Mouse (Mus musculus): Measurements from ENCODE around the gene Grb7. TPM values are rescaled to one million over a fixed set of nuclear protein-coding genes. Genes with fewer than 3 reads are reported as not detected.

The Grb7 gene
- polyA plus RNA-seq, 1 experiment from 2014 or later = 37.2 TPM

DNA sequence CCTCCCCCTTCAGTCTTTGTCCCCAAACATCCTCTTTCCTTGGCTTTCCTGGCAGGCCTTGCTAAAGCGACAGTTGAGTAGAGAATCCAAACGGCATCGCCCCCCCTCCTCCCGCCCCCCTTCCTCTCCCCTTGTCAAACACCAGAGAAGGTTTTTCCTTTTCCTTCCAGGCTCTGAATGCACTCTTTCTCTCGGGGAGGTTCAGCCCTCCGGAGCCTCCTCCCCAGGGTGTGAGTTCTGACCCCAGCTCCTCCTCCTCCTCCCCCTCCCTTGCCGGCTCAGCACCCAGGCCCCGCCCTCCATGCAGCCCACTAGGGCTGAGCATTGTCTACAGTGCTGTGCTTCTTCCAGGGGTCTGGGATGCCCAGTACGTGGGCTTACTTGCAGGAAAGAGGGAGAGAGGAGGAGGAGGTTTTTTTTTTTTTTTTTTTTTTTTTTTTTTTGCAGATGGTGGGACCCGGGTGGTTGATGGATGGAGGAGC, 36.8 kb upstream of the Grb7 start:
- TF ChIP-seq CTCF (IDR thresholded peaks at IDR 0.05; ENCODE audit: low read depth) (no peak), EP300 (IDR thresholded peaks at IDR 0.05; ENCODE audit: low read depth) (no peak)
- H3K9me3 ChIP-seq (ENCODE audit: low read length) = no peaks in the 10 kb centered on the region
- H3K4me1 ChIP-seq (ENCODE audit: insufficient read depth) = no peaks in the 10 kb centered on the region; the same call in none of the 2 replicates
- no peak overlapping the region for H3K27ac ChIP-seq (ENCODE audit: low read depth)
- H3K27me3 ChIP-seq (ENCODE audit: insufficient read depth, low read length) = peaks cover 35% of the 10 kb centered on the region
- no peak overlapping the region for H3K4me2 ChIP-seq (ENCODE audit: low read depth, low read length)
- no peak for DNase-seq
- no peaks in the 10 kb centered on the region for H3K36me3 ChIP-seq (replicated peaks; ENCODE audit: insufficient read depth, low read length)
- no peak overlapping the region; the same call in 1 of the 2 replicates for H3K9ac ChIP-seq (replicated peaks)
- ATAC-seq = no peak
- H3K4me3 ChIP-seq (ENCODE audit: low read depth, low read length) = no peak overlapping the region
- 7% methylated on average over 10 of the region's 10 CpGs for WGBS (ENCODE audit: insufficient replicate concordance)

- TF ChIP-seq CTCF (IDR thresholded peaks at IDR 0.05; ENCODE audit: low read depth) (no peak), EP300 (IDR thresholded peaks at IDR 0.05; ENCODE audit: low read depth) (no peak)
- H3K27me3 ChIP-seq (ENCODE audit: insufficient read depth, low read length) = peaks cover 39% of the 10 kb centered on the region
- DNase-seq (peak; percentile 72), ATAC-seq (peak; percentile 81)
- H3K4me1 ChIP-seq (ENCODE audit: insufficient read depth) = no peaks in the 10 kb centered on the region; the same call in none of the 2 replicates
- 1% methylated on average over 32 of the region's 49 CpGs for WGBS (ENCODE audit: insufficient replicate concordance)
- H3K4me2 ChIP-seq (ENCODE audit: low read depth, low read length) = peak within 1 kb of the TSS; percentile 75
- peak within 1 kb of the TSS; percentile 39; the same call in 1 of the 2 replicates for H3K27ac ChIP-seq (ENCODE audit: low read depth)
- H3K9ac ChIP-seq (replicated peaks) = peak within 1 kb of the TSS; percentile 65
- H3K9me3 ChIP-seq (ENCODE audit: low read length) = no peaks in the 10 kb centered on the region
- no peaks in the 10 kb centered on the region for H3K36me3 ChIP-seq (replicated peaks; ENCODE audit: insufficient read depth, low read length)
- H3K4me3 ChIP-seq (ENCODE audit: low read depth, low read length) = peak within 1 kb of the TSS; percentile 58
These were observed 33.9 kb upstream of the Grb7 start, which contains the start of gene Erbb2 for GRCm38 (mm10) chr11:98412273-98412796. Erbb2 (plus strand) TSS chr11:98412470.

GRCm38 (mm10) chr11:98412797-98413301, 33.3 kb upstream of the Grb7 start:
- Histone ChIP-seq H3K9ac (replicated peaks) (peak overlapping the region; percentile 65), H3K4me1 (ENCODE audit: insufficient read depth) (no peaks in the 10 kb centered on the region; the same call in none of the 2 replicates), H3K4me2 (ENCODE audit: low read depth, low read length) (peak overlapping the region; percentile 75), H3K27me3 (ENCODE audit: insufficient read depth, low read length) (peaks cover 39% of the 10 kb centered on the region), H3K27ac (ENCODE audit: low read depth) (peak overlapping the region; percentile 39; the same call in 1 of the 2 replicates), H3K36me3 (replicated peaks; ENCODE audit: insufficient read depth, low read length) (no peaks in the 10 kb centered on the region), H3K4me3 (ENCODE audit: low read depth, low read length) (peak overlapping the region; percentile 58), H3K9me3 (ENCODE audit: low read length) (no peaks in the 10 kb centered on the region)
- 1% methylated on average over 39 of the region's 40 CpGs for WGBS (ENCODE audit: insufficient replicate concordance)
- ATAC-seq = peak; percentile 62; the same call in 1 of the 2 replicates
- no peak for DNase-seq
- TF ChIP-seq CTCF (IDR thresholded peaks at IDR 0.05; ENCODE audit: low read depth) (no peak), EP300 (IDR thresholded peaks at IDR 0.05; ENCODE audit: low read depth) (no peak)

GRCm38 (mm10) chr11:98413731-98414130, 32.5 kb upstream of the Grb7 start:
- Histone ChIP-seq H3K4me1 (ENCODE audit: insufficient read depth) (no peaks in the 10 kb centered on the region; the same call in none of the 2 replicates), H3K27ac (ENCODE audit: low read depth) (no peak overlapping the region), H3K9ac (replicated peaks) (no peak overlapping the region), H3K27me3 (ENCODE audit: insufficient read depth, low read length) (peaks cover 39% of the 10 kb centered on the region), H3K4me3 (ENCODE audit: low read depth, low read length) (no peak overlapping the region), H3K36me3 (replicated peaks; ENCODE audit: insufficient read depth, low read length) (no peaks in the 10 kb centered on the region), H3K9me3 (ENCODE audit: low read length) (no peaks in the 10 kb centered on the region), H3K4me2 (ENCODE audit: low read depth, low read length) (peak overlapping the region; percentile 75)
- no peak for ATAC-seq
- no peak for TF ChIP-seq EP300 (IDR thresholded peaks at IDR 0.05; ENCODE audit: low read depth)
- TF ChIP-seq CTCF (IDR thresholded peaks at IDR 0.05; ENCODE audit: low read depth) = no peak
- 25% methylated on average over 7 of the region's 7 CpGs for WGBS (ENCODE audit: insufficient replicate concordance)
- DNase-seq = no peak

DNA sequence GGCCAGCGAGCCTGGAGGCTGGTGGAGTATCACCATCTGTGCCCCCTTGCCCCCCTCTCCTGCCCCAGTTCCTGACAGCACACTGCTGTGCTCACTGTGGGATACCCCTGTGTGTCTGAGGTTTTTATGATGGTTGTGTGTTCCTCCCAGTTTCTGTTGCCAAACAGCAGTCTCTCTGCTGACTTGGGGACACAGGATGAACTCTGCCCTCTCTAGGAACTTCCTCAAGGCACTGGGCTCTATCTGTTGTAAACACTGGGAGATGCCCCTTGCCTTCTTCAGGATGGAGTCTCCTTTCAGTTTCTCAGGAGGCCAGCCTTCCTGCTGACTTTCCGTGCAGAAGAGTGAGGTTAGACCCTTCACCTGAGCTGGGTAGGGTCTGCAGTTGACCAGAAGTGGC, 32.0 kb upstream of the Grb7 start:
- Histone ChIP-seq H3K4me3 (ENCODE audit: low read depth, low read length) (no peak overlapping the region), H3K9me3 (ENCODE audit: low read length) (no peaks in the 10 kb centered on the region), H3K36me3 (replicated peaks; ENCODE audit: insufficient read depth, low read length) (no peaks in the 10 kb centered on the region), H3K4me2 (ENCODE audit: low read depth, low read length) (peak overlapping the region; percentile 75; the same call in 1 of the 2 replicates), H3K9ac (replicated peaks) (no peak overlapping the region), H3K4me1 (ENCODE audit: insufficient read depth) (no peaks in the 10 kb centered on the region; the same call in none of the 2 replicates), H3K27me3 (ENCODE audit: insufficient read depth, low read length) (peaks cover 39% of the 10 kb centered on the region), H3K27ac (ENCODE audit: low read depth) (no peak overlapping the region)
- TF ChIP-seq EP300 (IDR thresholded peaks at IDR 0.05; ENCODE audit: low read depth) (no peak), CTCF (IDR thresholded peaks at IDR 0.05; ENCODE audit: low read depth) (no peak)
- no peak for ATAC-seq
- 32% methylated on average over 2 of the region's 2 CpGs for WGBS (ENCODE audit: insufficient replicate concordance)
- no peak for DNase-seq

- H3K9me3 ChIP-seq (ENCODE audit: low read length) = no peaks in the 10 kb centered on the region
- no peak overlapping the region for H3K9ac ChIP-seq (replicated peaks)
- TF ChIP-seq EP300 (IDR thresholded peaks at IDR 0.05; ENCODE audit: low read depth) = no peak
- no peak for TF ChIP-seq CTCF (IDR thresholded peaks at IDR 0.05; ENCODE audit: low read depth)
- DNase-seq (no peak), ATAC-seq (no peak)
- H3K27me3 ChIP-seq (ENCODE audit: insufficient read depth, low read length) = peaks cover 26% of the 10 kb centered on the region
- WGBS (ENCODE audit: insufficient replicate concordance) = 73% methylated on average over 1 of the region's 1 CpGs
- H3K4me1 ChIP-seq (ENCODE audit: insufficient read depth) = no peaks in the 10 kb centered on the region; the same call in none of the 2 replicates
- no peak overlapping the region for H3K27ac ChIP-seq (ENCODE audit: low read depth)
- no peak overlapping the region for H3K4me2 ChIP-seq (ENCODE audit: low read depth, low read length)
- no peaks in the 10 kb centered on the region for H3K36me3 ChIP-seq (replicated peaks; ENCODE audit: insufficient read depth, low read length)
- no peak overlapping the region for H3K4me3 ChIP-seq (ENCODE audit: low read depth, low read length)
These were observed 29.1 kb upstream of the Grb7 start for GRCm38 (mm10) chr11:98417074-98417473.
